Mouse (Mus musculus) embryonic facial prominence, embryonic 14.5 days (tissue): Measurements from ENCODE around the gene Mccc2. TPM values are rescaled to one million over a fixed set of nuclear protein-coding genes. Genes with fewer than 3 reads are reported as not detected.

Source experiments
- polyA plus RNA-seq: library from polyadenylated mRNA; unstranded; fragments of >200 nt; fragmentation: Nextera tagmentation; extraction: Ambion mirVana; gene quantifications from 2 replicates; pipeline ENCODE4 v1.2.1, GENCODE M21; 2014

Mccc2 gene
- polyA plus RNA-seq, 1 experiment from 2014 or later, result 37.5 TPM

Other genes with a start within 250 kb of the Mccc2 start
- 3.1 and 3.2 TPM in 2 replicates for gene Cartpt, start 114.5 kb downstream of the Mccc2 start, polyA plus RNA-seq
- gene Bdp1, start 88.4 kb upstream of the Mccc2 start, polyA plus RNA-seq, result 22.6 and 23.2 TPM in 2 replicates
- gene Serf1, start 92.4 kb upstream of the Mccc2 start, polyA plus RNA-seq, result 161 and 172 TPM in 2 replicates
- 43.0 and 50.9 TPM in 2 replicates for gene Smn1, start 109.2 kb upstream of the Mccc2 start, polyA plus RNA-seq
- 0.45 and 0.54 TPM in 2 replicates for gene Naip2, start 186.5 kb upstream of the Mccc2 start, polyA plus RNA-seq
- gene Naip5, start 230.7 kb upstream of the Mccc2 start, polyA plus RNA-seq, result 0.25 TPM in 2 replicates